Mouse (Mus musculus) natural killer cell, adult 2 months (primary cell): ENCODE measurements around the gene Zfp592.
A peak's percentile ranks its signal among the peaks of the same experiment; 100 is the strongest.

Experiments used
- DNase-seq, 2 experiments: peaks; one replicate each; pipeline ENCODE4 v3.0.0; 2022; ENCODE audit warnings: low spot score in 2 of 2

The Zfp592 gene

GRCm38 (mm10) chr7:80993834-80994662 is 567 bp downstream of the Zfp592 start:
- DNase-seq, result peak; percentile 66 to 73

DNA sequence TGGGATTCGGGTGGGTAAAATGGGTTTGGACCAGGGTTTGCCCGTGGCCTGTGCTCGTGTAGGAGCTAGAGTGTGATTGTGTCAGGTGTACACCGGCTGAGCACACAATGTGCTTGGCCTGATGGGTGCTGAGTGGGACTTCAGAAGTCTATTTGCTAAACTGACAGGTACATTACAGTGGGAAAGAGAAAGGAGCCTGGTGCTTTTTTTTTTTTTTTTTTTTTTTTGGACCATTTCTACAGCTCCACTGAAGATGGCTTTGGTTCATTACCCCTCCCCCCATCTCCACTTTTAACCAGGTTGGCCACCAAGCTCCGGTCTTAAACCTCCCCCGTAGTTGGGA is 1.2 kb downstream of the Zfp592 start:
- no peak for DNase-seq

DNA sequence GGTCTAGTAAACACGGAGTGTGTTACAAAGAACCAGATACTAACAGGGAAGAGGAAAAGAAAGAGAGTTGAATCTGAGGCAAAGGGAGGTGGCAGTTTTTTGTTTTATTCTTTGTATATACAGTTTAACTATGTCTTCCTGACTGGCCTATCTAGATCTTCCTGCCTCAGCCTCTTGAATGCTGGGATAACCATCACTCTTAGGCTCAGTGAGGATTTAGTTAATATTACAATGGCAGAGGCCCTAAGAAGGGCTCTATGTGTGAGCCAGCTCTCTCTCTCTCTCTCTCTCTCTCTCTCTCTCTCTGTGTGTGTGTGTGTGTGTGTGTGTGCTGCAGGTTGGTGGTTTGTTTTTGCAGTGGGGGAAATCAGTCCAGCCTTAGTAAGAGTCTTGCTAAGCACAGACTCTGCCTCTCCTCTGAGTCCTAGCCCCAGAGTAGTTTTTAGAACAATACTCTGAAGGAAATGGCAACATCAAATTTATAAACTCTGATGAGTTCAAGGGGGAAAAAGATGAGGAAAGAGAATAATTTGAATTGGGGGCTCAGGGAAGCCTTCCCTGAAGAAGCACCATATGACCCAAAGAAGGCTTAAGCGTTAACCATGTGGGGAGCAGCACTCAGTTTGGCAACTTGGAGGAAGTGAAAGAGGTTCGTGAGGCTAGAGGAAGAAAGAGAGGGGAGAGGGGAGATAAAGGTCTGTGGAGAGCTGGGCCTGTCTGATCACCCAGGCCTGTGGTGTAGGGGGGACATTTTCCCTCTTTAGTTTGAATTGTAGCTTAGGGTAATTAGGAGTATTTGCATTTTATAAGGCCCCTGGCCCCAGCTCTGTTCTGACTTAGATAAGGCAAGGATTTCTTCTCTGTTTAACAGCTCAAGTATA is 2.0 kb downstream of the Zfp592 start:
- DNase-seq, result peak; percentile 19 to 45

DNA sequence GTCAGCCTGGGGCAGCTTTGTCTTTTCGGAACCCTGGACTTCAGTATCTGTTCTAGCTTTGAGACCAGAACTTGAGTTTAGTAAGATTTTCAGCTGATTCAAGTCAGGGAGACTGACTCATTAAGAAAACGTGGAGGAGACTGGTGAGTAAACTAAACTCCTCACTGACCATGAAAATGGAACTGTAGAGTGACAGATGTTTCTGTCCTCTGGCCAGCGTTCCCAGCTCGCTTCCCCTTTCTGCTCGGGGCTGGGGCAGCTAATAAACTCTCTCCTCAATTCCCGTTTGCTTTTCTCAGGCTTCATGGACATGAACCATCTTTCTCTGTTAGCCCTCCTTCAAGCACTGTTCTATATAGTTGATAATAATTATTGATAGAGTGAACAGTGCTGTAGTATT is 4.3 kb downstream of the Zfp592 start:
- DNase-seq, result peak in 1 of 2 experiments; percentile 28

DNA sequence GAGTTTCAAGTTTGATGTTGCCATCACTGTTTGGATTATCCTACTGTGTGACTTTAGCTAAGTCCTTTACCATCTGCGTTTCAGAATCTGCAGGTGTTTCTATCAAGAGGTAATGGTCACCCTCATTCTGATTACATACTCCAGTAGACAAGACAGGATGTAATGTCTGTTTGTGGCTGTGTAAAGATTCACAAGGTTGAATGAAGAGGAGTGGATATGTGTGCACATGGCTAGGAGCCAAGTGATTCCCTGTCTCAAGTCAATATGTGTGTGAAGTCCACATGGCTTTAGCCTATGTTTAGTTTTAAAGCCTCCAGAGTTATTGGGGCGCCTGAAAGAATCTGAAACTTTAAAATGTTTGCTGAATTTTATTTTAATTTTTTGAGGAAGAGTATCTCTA is 6.1 kb downstream of the Zfp592 start:
- DNase-seq, result no peak

DNA sequence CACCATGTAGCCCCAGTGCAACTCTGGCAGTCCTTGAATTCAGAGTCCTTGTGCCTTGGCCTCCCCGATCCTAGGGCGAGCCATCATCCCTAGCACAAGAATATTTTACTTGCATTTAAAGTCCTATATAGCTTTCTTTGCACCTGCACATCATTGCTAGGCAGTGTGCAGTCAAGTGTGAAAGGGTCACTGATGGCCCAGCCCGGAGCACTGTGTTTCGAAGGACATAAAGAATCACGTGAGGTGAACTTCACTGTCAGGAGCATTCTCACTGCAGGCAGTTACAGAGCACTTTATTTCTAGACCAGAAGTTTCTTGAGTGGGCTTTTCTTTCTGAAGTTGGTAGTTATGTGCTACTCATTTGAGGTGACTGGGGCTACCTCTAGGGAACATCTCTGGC is 8.4 kb downstream of the Zfp592 start:
- no peak for DNase-seq

- peak; percentile 55 to 58 for DNase-seq
Observed at GRCm38 (mm10) chr7:81004556-81005079, 11.1 kb downstream of the Zfp592 start.

GRCm38 (mm10) chr7:81005969-81006368 is 12.5 kb downstream of the Zfp592 start:
- no peak for DNase-seq

GRCm38 (mm10) chr7:81008285-81008684 is 14.8 kb downstream of the Zfp592 start:
- no peak for DNase-seq

DNA sequence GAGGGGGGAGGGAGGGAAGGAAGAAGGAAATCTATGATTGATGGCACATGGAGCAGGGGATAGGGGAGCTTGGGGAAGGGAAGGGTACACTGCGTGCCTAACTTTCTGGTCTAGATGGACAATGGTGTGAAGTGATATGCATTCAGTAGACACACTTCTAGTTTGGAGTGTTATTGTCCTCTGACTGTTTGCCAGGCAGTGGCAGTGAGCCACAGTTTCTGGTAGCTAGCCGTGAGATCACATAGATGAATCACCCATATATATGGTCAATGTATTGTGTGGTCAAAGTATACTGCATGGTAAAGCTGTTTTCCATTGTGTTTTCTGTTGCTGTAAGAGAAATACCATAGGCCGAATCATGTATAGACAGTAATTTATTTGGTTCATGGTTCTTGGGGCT is 18.1 kb downstream of the Zfp592 start:
- no peak for DNase-seq

- no peak for DNase-seq
Observed at GRCm38 (mm10) chr7:81020307-81020706, 26.8 kb downstream of the Zfp592 start.

- DNase-seq, result no peak
Observed at GRCm38 (mm10) chr7:81022731-81023130, 29.2 kb downstream of the Zfp592 start.

DNA sequence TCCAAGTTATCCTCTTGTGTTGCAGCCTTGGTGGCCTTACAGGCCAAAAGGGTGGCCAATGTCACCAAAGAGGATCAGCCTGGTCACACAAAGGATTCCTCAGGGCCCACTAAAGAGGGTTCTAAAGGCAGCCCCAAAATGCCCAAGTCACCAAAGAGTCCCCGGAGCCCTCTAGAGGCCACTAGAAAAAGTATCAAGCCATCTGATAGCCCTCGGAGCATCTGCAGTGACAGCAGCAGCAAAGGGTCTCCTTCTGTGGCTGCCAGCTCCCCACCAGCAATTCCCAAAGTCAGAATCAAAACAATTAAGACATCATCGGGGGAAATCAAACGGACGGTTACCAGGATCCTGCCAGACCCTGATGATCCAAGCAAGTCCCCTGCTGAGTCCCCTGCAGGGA is 30.6 kb downstream of the Zfp592 start:
- DNase-seq, result no peak

- no peak for DNase-seq
Observed at GRCm38 (mm10) chr7:81024651-81025050, 31.2 kb downstream of the Zfp592 start.

GRCm38 (mm10) chr7:81025751-81026150 is 32.3 kb downstream of the Zfp592 start:
- no peak for DNase-seq

GRCm38 (mm10) chr7:81039711-81040110 is 46.2 kb downstream of the Zfp592 start:
- no peak for DNase-seq

- DNase-seq, result no peak
Observed at GRCm38 (mm10) chr7:81043023-81043620, 49.6 kb downstream of the Zfp592 start.

DNA sequence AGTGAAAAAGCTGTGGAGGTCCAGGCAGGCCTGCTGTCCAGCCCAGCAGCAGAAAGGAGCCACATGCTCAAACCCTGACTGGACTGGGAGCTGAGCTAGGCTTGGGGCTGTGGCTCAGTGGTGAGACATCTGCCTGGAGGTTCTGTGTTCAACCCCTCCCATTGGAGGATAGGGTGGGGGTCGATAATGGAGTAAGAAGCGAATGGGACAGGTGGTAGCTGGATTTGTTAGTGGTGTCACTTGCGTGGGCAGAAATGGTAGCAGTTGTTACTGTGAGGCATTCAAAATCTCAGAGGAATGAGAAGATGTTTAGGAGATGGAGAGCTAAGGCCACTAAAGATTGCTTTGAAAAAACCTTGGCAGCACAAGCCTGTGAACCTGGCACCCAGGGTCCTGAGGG is 54.4 kb downstream of the Zfp592 start:
- no peak for DNase-seq

GRCm38 (mm10) chr7:81048513-81048912 is 55.0 kb downstream of the Zfp592 start:
- no peak for DNase-seq

GRCm38 (mm10) chr7:81049966-81050365 is 56.5 kb downstream of the Zfp592 start:
- no peak for DNase-seq

- DNase-seq, result no peak
Observed at GRCm38 (mm10) chr7:81055709-81056370, 62.4 kb downstream of the Zfp592 start.

DNA sequence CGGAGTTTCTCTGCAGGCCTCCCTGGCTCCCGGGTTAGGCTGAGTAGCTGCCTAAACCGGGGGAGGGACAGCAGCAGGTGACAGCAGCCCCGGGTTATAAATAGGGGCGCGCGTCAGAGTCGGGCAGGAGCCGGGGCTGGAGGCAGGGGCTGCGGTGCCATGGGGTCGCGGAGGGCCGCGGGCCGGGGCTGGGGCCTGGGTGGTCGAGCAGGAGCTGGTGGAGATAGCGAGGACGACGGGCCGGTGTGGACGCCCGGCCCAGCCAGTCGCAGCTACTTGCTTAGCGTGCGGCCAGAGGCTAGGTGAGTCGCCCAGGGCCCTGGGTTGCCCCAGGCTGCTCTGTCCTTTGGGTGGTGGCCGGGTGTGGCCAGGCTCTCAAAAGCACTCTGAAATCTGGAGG is 64.0 kb downstream of the Zfp592 start, which contains the start of gene Alpk3:
Gene Alpk3, plus strand, starts transcription at position 130 of the 400 bp plus-strand sequence.
- no peak for DNase-seq
